Comparison of ENCODE assay signal across 12 mouse cellular contexts in genomic region chr2:132751141-132752066, GRCm38 (mm10). TPM values are rescaled to one million over a fixed set of nuclear protein-coding genes. Genes with fewer than 3 reads are reported as not detected.
A peak's percentile ranks its signal among the peaks of the same experiment; 100 is the strongest.
DNase-seq lines count a peak whose midpoint lies in the region; ATAC-seq lines count a peak whose summit lies in the region.
"Had no signal": no experiment of that assay in that cellular context is flagged by ENCODE, and none has a peak within 500 bp of the region (broad histone marks: within the 10 kb centered on the region; RNA-seq: fewer than 3 reads in every experiment).

No protein-coding gene starts in this region.

- 76% methylated on average over 15 of the region's 15 CpGs for WGBS in hindbrain, embryonic 12.5 days
- 76% methylated on average over 15 of the region's 15 CpGs for WGBS in hindbrain, embryonic 11.5 days
- WGBS in forebrain, embryonic 16.5 days = 20% methylated on average over 15 of the region's 15 CpGs
- 58% methylated on average over 15 of the region's 15 CpGs for WGBS in midbrain, embryonic 14.5 days

- no peak for DNase-seq in hindbrain, embryonic 11.5 days (ENCODE audit: low spot score)
- DNase-seq in cerebellum, adult 18-20 months = peak; percentile 88 to 97
- peak; percentile 33 for DNase-seq in midbrain, embryonic 14.5 days
- DNase-seq in thymus, postnatal 25 days = no peak
- DNase-seq in heart, adult 8-10 months (ENCODE audit: low spot score) = no peak
- no peak for DNase-seq in B cell, adult 2 months
- DNase-seq: adrenal gland, postnatal 36 days; liver; thymus, adult 18-20 months had no signal

- no peak overlapping the region for H3K9ac ChIP-seq in hindbrain, embryonic 12.5 days
- H3K9ac ChIP-seq in hindbrain, embryonic 11.5 days (ENCODE audit: low read depth, low read length) = no peak overlapping the region
- no peak overlapping the region; the same call in 1 of the 2 replicates for H3K9ac ChIP-seq in forebrain, embryonic 16.5 days (replicated peaks; ENCODE audit: low read depth, low read length)
- no peak overlapping the region for H3K9ac ChIP-seq in midbrain, embryonic 14.5 days (replicated peaks; ENCODE audit: low read length)
- H3K9ac ChIP-seq: intestine, embryonic 15.5 days had no signal

- ATAC-seq in hindbrain, embryonic 12.5 days (ENCODE audit: low FRiP score) = 0 out of 2 replicates have a peak, but pooled peaks have one; percentile 52
- no peak for ATAC-seq in hindbrain, embryonic 11.5 days (ENCODE audit: low FRiP score)
- ATAC-seq in forebrain, embryonic 16.5 days = peak; percentile 85
- peak; percentile 46; the same call in 1 of the 2 replicates for ATAC-seq in midbrain, embryonic 14.5 days (ENCODE audit: low FRiP score, low TSS enrichment)
- ATAC-seq: intestine, embryonic 15.5 days had no signal

- H3K4me3 ChIP-seq in hindbrain, embryonic 12.5 days = no peak overlapping the region
- no peak overlapping the region for H3K4me3 ChIP-seq in hindbrain, embryonic 11.5 days (ENCODE audit: low read depth, low read length)
- no peak overlapping the region for H3K4me3 ChIP-seq in forebrain, embryonic 16.5 days (replicated peaks; ENCODE audit: low read length)
- no peak overlapping the region for H3K4me3 ChIP-seq in midbrain, embryonic 14.5 days (replicated peaks; ENCODE audit: low read depth, low read length)
- H3K4me3 ChIP-seq: intestine, embryonic 15.5 days had no signal

- H3K4me2 ChIP-seq in hindbrain, embryonic 12.5 days (replicated peaks) = no peak overlapping the region
- no peak overlapping the region for H3K4me2 ChIP-seq in hindbrain, embryonic 11.5 days (replicated peaks; ENCODE audit: low read depth, low read length)
- H3K4me2 ChIP-seq in forebrain, embryonic 16.5 days (ENCODE audit: low read length) = peak overlapping the region; percentile 23; the same call in 1 of the 2 replicates
- H3K4me2 ChIP-seq in midbrain, embryonic 14.5 days (ENCODE audit: low read length) = no peak overlapping the region
- H3K4me2 ChIP-seq: intestine, embryonic 15.5 days had no signal

- H3K36me3 ChIP-seq in hindbrain, embryonic 12.5 days = peaks cover 6% of the 10 kb centered on the region; the same call in 1 of the 2 replicates
- H3K36me3 ChIP-seq in hindbrain, embryonic 11.5 days (ENCODE audit: control insufficient read depth, insufficient read depth, low read length) = no peaks in the 10 kb centered on the region
- H3K36me3 ChIP-seq in forebrain, embryonic 16.5 days (ENCODE audit: control insufficient read depth, insufficient read depth) = no peaks in the 10 kb centered on the region
- H3K36me3 ChIP-seq in midbrain, embryonic 14.5 days (ENCODE audit: control insufficient read depth, insufficient read depth, low read length) = no peaks in the 10 kb centered on the region
- H3K36me3 ChIP-seq: intestine, embryonic 15.5 days had no signal

- H3K9me3 ChIP-seq in hindbrain, embryonic 12.5 days (replicated peaks) = no peaks in the 10 kb centered on the region
- H3K9me3 ChIP-seq in hindbrain, embryonic 11.5 days (ENCODE audit: control insufficient read depth, low read length) = no peaks in the 10 kb centered on the region
- no peaks in the 10 kb centered on the region for H3K9me3 ChIP-seq in forebrain, embryonic 16.5 days (ENCODE audit: control insufficient read depth, low read length)
- H3K9me3 ChIP-seq in midbrain, embryonic 14.5 days (ENCODE audit: control insufficient read depth, low read length) = no peaks in the 10 kb centered on the region
- H3K9me3 ChIP-seq: intestine, embryonic 15.5 days had no signal

- H3K4me1 ChIP-seq in hindbrain, embryonic 12.5 days = no peaks in the 10 kb centered on the region
- H3K4me1 ChIP-seq in hindbrain, embryonic 11.5 days (replicated peaks; ENCODE audit: control insufficient read depth, insufficient read depth, low read length) = no peaks in the 10 kb centered on the region
- peaks cover 17% of the 10 kb centered on the region for H3K4me1 ChIP-seq in forebrain, embryonic 16.5 days (replicated peaks; ENCODE audit: control insufficient read depth, insufficient read depth, low read length)
- H3K4me1 ChIP-seq in midbrain, embryonic 14.5 days (ENCODE audit: control insufficient read depth, insufficient read depth, low read length) = peaks cover 5% of the 10 kb centered on the region; the same call in 1 of the 2 replicates
- H3K4me1 ChIP-seq: intestine, embryonic 15.5 days had no signal

- no peak overlapping the region for H3K27ac ChIP-seq in hindbrain, embryonic 12.5 days
- no peak overlapping the region for H3K27ac ChIP-seq in hindbrain, embryonic 11.5 days (ENCODE audit: low read depth, low read length)
- peak overlapping the region; percentile 84 for H3K27ac ChIP-seq in forebrain, embryonic 16.5 days (ENCODE audit: low read length)
- peak overlapping the region; percentile 32; the same call in 1 of the 2 replicates for H3K27ac ChIP-seq in midbrain, embryonic 14.5 days (replicated peaks; ENCODE audit: low read depth, low read length)
- H3K27ac ChIP-seq: intestine, embryonic 15.5 days had no signal

- no peaks in the 10 kb centered on the region for H3K27me3 ChIP-seq in hindbrain, embryonic 12.5 days
- H3K27me3 ChIP-seq in hindbrain, embryonic 11.5 days (ENCODE audit: control insufficient read depth, insufficient read depth, low read length) = no peaks in the 10 kb centered on the region
- no peaks in the 10 kb centered on the region for H3K27me3 ChIP-seq in forebrain, embryonic 16.5 days (replicated peaks; ENCODE audit: control insufficient read depth, insufficient read depth, low read length)
- no peaks in the 10 kb centered on the region for H3K27me3 ChIP-seq in midbrain, embryonic 14.5 days (ENCODE audit: control insufficient read depth, insufficient read depth, low read length)
- H3K27me3 ChIP-seq: intestine, embryonic 15.5 days had no signal

RNA-seq across cellular contexts. Expression of gene Chgb, which starts 29.7 kb away (rescaled TPM):
- polyA plus RNA-seq in hindbrain, embryonic 12.5 days (2016; fragmentation: Nextera tagmentation; extraction: Ambion mirVana) = 53.8 and 56.2 TPM in 2 replicates
- polyA plus RNA-seq in hindbrain, embryonic 11.5 days (2014; fragmentation: Nextera tagmentation; extraction: Ambion mirVana) = 23.8 and 27.5 TPM in 2 replicates
- polyA plus RNA-seq in forebrain, embryonic 16.5 days (2015; fragmentation: Nextera tagmentation; extraction: Ambion mirVana) = 40.6 and 48.8 TPM in 2 replicates
- polyA plus RNA-seq in midbrain, embryonic 14.5 days (2014; fragmentation: Nextera tagmentation; extraction: Ambion mirVana) = 62.0 and 62.4 TPM in 2 replicates
- 1 to 10 TPM in 2 of 4 experiments, under 1 TPM in 2; 0.49 to 1.1 (median 0.78) TPM for total RNA-seq in heart, adult 8-10 months (2022)

Comparison
In these comparisons a context has a peak if more than half of its experiments do, and no peak if none do; other contexts are left out.
1. H3K27ac ChIP-seq: peak in forebrain, embryonic 16.5 days (single experiment) and midbrain, embryonic 14.5 days (single experiment); none in hindbrain, embryonic 12.5 days (single experiment) and hindbrain, embryonic 11.5 days (single experiment).
2. DNase-seq: peak in cerebellum, adult 18-20 months (2 of 2) and midbrain, embryonic 14.5 days (single experiment); none in hindbrain, embryonic 11.5 days (single experiment), thymus, postnatal 25 days (single experiment), heart, adult 8-10 months (single experiment) and B cell, adult 2 months (0 of 2).